Mouse (Mus musculus) fibroblast of lung, adult 2 months (primary cell): Measurements from ENCODE around the gene Fam160a1.

Source experiments
- DNase-seq: peaks from one replicate; pipeline ENCODE4 v3.0.0-alpha.2; 2011; ENCODE audit warnings: low read depth

The Fam160a1 gene

GRCm38 (mm10) chr3:85679312-85679933 is 137.7 kb downstream of the Fam160a1 start:
- no peak for DNase-seq

GRCm38 (mm10) chr3:85677952-85678351 is 139.1 kb downstream of the Fam160a1 start:
- DNase-seq, result no peak

GRCm38 (mm10) chr3:85677133-85677532 is 140.0 kb downstream of the Fam160a1 start:
- no peak for DNase-seq

GRCm38 (mm10) chr3:85669844-85670243 is 147.2 kb downstream of the Fam160a1 start:
- no peak for DNase-seq

- no peak for DNase-seq
These were observed 149.4 kb downstream of the Fam160a1 start for GRCm38 (mm10) chr3:85667683-85668082.

GRCm38 (mm10) chr3:85666736-85667135 is 150.4 kb downstream of the Fam160a1 start:
- no peak for DNase-seq

- no peak for DNase-seq
These were observed 150.9 kb downstream of the Fam160a1 start for GRCm38 (mm10) chr3:85666166-85666565.

- DNase-seq, result no peak
These were observed 152.4 kb downstream of the Fam160a1 start for GRCm38 (mm10) chr3:85664591-85665171.

GRCm38 (mm10) chr3:85663826-85664225 is 153.3 kb downstream of the Fam160a1 start:
- DNase-seq, result no peak

- DNase-seq, result no peak
These were observed 154.9 kb downstream of the Fam160a1 start for GRCm38 (mm10) chr3:85661926-85662813.

GRCm38 (mm10) chr3:85659681-85660080 is 157.4 kb downstream of the Fam160a1 start:
- no peak for DNase-seq

- no peak for DNase-seq
These were observed 161.6 kb downstream of the Fam160a1 start for GRCm38 (mm10) chr3:85655538-85655937.

- DNase-seq, result no peak
These were observed 164.1 kb downstream of the Fam160a1 start for GRCm38 (mm10) chr3:85652727-85653665.

- DNase-seq, result no peak
These were observed 167.9 kb downstream of the Fam160a1 start for GRCm38 (mm10) chr3:85649176-85649575.

GRCm38 (mm10) chr3:85645517-85646004 is 171.5 kb downstream of the Fam160a1 start:
- DNase-seq, result no peak

GRCm38 (mm10) chr3:85644814-85645213 is 172.3 kb downstream of the Fam160a1 start:
- no peak for DNase-seq

- DNase-seq, result no peak
These were observed 175.3 kb downstream of the Fam160a1 start for GRCm38 (mm10) chr3:85641751-85642150.

- no peak for DNase-seq
These were observed 180.2 kb downstream of the Fam160a1 start for GRCm38 (mm10) chr3:85636716-85637447.

GRCm38 (mm10) chr3:85635591-85635990 is 181.5 kb downstream of the Fam160a1 start:
- no peak for DNase-seq

- DNase-seq, result no peak
These were observed 182.0 kb downstream of the Fam160a1 start for GRCm38 (mm10) chr3:85635126-85635419.
